Mouse (Mus musculus) ES-E14 (cell line): ENCODE measurements around the gene Usp20. TPM values are rescaled to one million over a fixed set of nuclear protein-coding genes. Genes with fewer than 3 reads are reported as not detected.

Experiments used
- DNase-seq: peaks from one replicate; pipeline ENCODE4 v3.0.0-alpha.2; 2013; ENCODE audit warnings: low read depth, low spot score
- H3K27ac ChIP-seq: 2 replicates; pipeline ENCODE4 v1.5.1; 2012; ENCODE audit warnings: low read depth, mild to moderate bottlenecking, low read length, moderate library complexity, mixed read lengths; ENCODE audit not compliant: poor library complexity, insufficient read depth, severe bottlenecking
- H3K36me3 ChIP-seq: 2 replicates; pipeline ENCODE4 v1.6.1; 2012; ENCODE audit warnings: mild to moderate bottlenecking, low read length, moderate library complexity, mixed read lengths; ENCODE audit not compliant: control insufficient read depth, poor library complexity, insufficient read depth, severe bottlenecking
- H3K4me1 ChIP-seq, 2 experiments: fragments of 150-350 bp in 1 of 2; sonication (generic) in 1 of 2; 2 replicates each; pipeline ENCODE4 v1.6.1; 2012; ENCODE audit warnings: low read length in 2 of 2, mild to moderate bottlenecking in 1 of 2, mixed read lengths in 1 of 2; ENCODE audit not compliant: control insufficient read depth in 2 of 2, insufficient read depth in 2 of 2, poor library complexity in 1 of 2
- H3K4me3 ChIP-seq, 2 experiments: fragments of 150-350 bp in 1 of 2; sonication (generic) in 1 of 2; 2 replicates each; pipeline ENCODE4 v1.5.1; 2012; ENCODE audit warnings: low read length in 2 of 2, low read depth in 1 of 2, mild to moderate bottlenecking in 1 of 2, mixed read lengths in 1 of 2; ENCODE audit not compliant: insufficient read depth in 1 of 2, poor library complexity in 1 of 2, severe bottlenecking in 1 of 2
- H3K9ac ChIP-seq: 2 replicates; pipeline ENCODE4 v1.6.1; 2012; ENCODE audit warnings: low read depth, mild to moderate bottlenecking, low read length, mixed read lengths; ENCODE audit not compliant: poor library complexity, insufficient read depth, severe bottlenecking
- H3K9me3 ChIP-seq: fragments of 150-350 bp; sonication (generic); 2 replicates; pipeline ENCODE4 v1.6.1; 2012; ENCODE audit warnings: low read depth, mild to moderate bottlenecking, low read length; ENCODE audit not compliant: control insufficient read depth, insufficient read depth
- CHD2 ChIP-seq: IDR thresholded peaks from 2 replicates; pipeline ENCODE4 v1.6.1; 2014; ENCODE audit warnings: mild to moderate bottlenecking, low read depth, low read length, inconsistent platforms
- HCFC1 ChIP-seq: IDR thresholded peaks from 2 replicates; pipeline ENCODE4 v1.6.1; 2012; ENCODE audit warnings: low read length, inconsistent platforms, borderline replicate concordance; ENCODE audit not compliant: insufficient read depth
- MAFK ChIP-seq: IDR thresholded peaks from 2 replicates; pipeline ENCODE4 v1.6.1; 2014; ENCODE audit warnings: mild to moderate bottlenecking, low read depth, low read length, inconsistent platforms; ENCODE audit not compliant: insufficient read depth
- ZC3H11A ChIP-seq: IDR thresholded peaks from 2 replicates; pipeline ENCODE4 v1.6.1; 2012; ENCODE audit warnings: low read depth, mild to moderate bottlenecking, inconsistent platforms, low read length, borderline replicate concordance
- ZNF384 ChIP-seq: IDR thresholded peaks from 2 replicates; pipeline ENCODE4 v1.6.1; 2012; ENCODE audit warnings: low read depth, low read length, inconsistent platforms
- in situ Hi-C, 2 experiments: fragments of 600-800 bp; cut with MboI; formaldehyde crosslinking; loops; one replicate each; pipeline ENCODE4 v1.15.1; 2025; ENCODE audit warnings: low sequenced_read_pairs in 2 of 2, inconsistent platforms in 1 of 2; ENCODE audit not compliant: unreplicated experiment in 2 of 2
- total RNA-seq: library from RNA; depleted of rRNA; stranded (reverse); fragments of 300-350 nt; gene quantifications from 2 replicates; pipeline ENCODE4 v1.2.3, GENCODE M21; 2012

Gene Usp20
- total RNA-seq, 1 experiment, result 8.5 TPM

GRCm38 (mm10) chr2:31053426-31053825, 71.3 kb downstream of the Usp20 start:
- TF ChIP-seq ZNF384, result no peak
- TF ChIP-seq MAFK, result no peak
- no peak for TF ChIP-seq CHD2
- no peak for TF ChIP-seq HCFC1
- TF ChIP-seq ZC3H11A, result no peak
- in situ Hi-C loops, result no loop called here
- Histone ChIP-seq H3K4me1 (peaks cover 3% of the 10 kb centered on the region in 2 experiments; a peak in 3 of 4 replicates), H3K9ac (no peak overlapping the region), H3K27ac (no peak overlapping the region), H3K9me3 (no peaks in the 10 kb centered on the region), H3K36me3 (peaks cover 39% of the 10 kb centered on the region), H3K4me3 (no peak overlapping the region)
- no peak for DNase-seq

DNA sequence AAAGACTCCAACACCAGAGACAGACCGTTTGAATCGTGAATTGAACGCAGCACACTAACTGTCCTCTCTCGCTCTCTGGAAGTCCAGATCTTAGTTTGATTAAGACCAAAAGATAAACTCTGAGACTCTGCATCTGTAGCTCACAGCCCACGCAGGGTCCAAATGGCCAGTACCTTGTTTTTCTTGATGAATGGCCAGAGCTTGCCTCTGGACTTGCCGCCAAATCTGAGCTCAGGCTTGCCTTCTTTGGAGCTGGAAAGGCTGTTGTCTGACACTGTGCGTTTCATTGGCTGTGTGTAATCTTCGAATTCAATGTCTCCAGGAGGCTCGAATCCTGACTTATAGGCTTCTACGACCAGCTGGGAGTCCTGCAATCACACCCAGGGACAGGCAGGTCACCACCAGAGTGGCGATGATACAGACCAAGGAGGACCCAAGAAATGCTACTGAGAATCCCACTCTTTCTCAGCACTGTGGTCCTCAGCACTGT, 71.8 kb downstream of the Usp20 start:
- Histone ChIP-seq H3K9me3 (no peaks in the 10 kb centered on the region), H3K27ac (no peak overlapping the region), H3K4me3 (no peak overlapping the region), H3K9ac (no peak overlapping the region), H3K4me1 (peaks cover 3 to 6% of the 10 kb centered on the region in 2 experiments; a peak in 3 of 4 replicates), H3K36me3 (peaks cover 42% of the 10 kb centered on the region)
- no peak for TF ChIP-seq ZNF384
- no peak for TF ChIP-seq CHD2
- TF ChIP-seq HCFC1, result no peak
- TF ChIP-seq MAFK, result no peak
- TF ChIP-seq ZC3H11A, result no peak
- no peak for DNase-seq
- in situ Hi-C loops, result no loop called here

GRCm38 (mm10) chr2:31056070-31056469, 74.0 kb downstream of the Usp20 start:
- peaks cover 39% of the 10 kb centered on the region for H3K36me3 ChIP-seq
- DNase-seq, result no peak
- in situ Hi-C loops, result no loop called here

DNA sequence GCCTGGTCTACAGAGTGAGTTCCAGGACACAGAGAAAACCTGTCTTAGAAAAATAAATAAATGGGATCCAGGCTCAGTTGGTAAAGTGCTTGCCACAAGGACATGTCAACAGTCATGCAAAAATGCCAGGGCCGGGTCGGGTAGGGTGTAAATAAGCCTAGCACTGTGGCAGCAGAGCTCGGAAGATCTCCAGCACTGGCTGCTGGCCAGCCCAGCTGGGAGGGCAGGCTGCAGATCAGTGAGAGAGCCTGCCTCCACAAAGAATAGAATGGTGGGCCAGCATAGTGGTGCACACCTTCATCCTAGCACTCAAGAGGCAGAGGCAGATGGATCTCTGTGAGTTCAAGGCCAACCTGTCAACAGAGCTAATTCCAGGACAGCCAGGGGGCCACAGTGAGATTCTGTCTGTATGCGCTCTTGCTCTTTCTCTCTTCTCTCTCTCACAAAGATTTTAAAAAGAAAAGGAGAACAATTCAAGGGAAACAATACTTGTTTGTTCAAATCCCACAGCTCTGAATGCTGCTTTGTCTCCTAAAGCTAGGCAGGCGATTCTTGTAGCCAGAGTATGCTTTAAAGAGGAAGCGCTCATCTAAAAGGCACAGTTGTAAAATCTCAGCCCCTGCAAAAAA, 75.6 kb downstream of the Usp20 start:
- H3K9me3 ChIP-seq, result no peaks in the 10 kb centered on the region
- peak overlapping the region; percentile 3; the same call in 1 of the 2 replicates for H3K27ac ChIP-seq
- in situ Hi-C loops, result no loop called here
- peaks cover 32% of the 10 kb centered on the region for H3K36me3 ChIP-seq
- no peak overlapping the region for H3K9ac ChIP-seq
- TF ChIP-seq MAFK (no peak), HCFC1 (no peak), CHD2 (no peak), ZNF384 (no peak), ZC3H11A (no peak)
- H3K4me3 ChIP-seq, result no peak overlapping the region
- no peak for DNase-seq
- peaks cover 3 to 13% of the 10 kb centered on the region in 2 experiments for H3K4me1 ChIP-seq

More at GRCm38 (mm10) chr2:31056070-31056469, 74.0 kb downstream of the Usp20 start:
- H3K4me3 ChIP-seq, result no peak overlapping the region
- H3K9ac ChIP-seq, result no peak overlapping the region
- no peak overlapping the region for H3K27ac ChIP-seq
- peaks cover 3 to 8% of the 10 kb centered on the region in 2 experiments; a peak in 3 of 4 replicates for H3K4me1 ChIP-seq
- no peak for TF ChIP-seq ZC3H11A
- no peak for TF ChIP-seq MAFK
- no peak for TF ChIP-seq ZNF384
- TF ChIP-seq CHD2, result no peak
- no peak for TF ChIP-seq HCFC1
- no peaks in the 10 kb centered on the region for H3K9me3 ChIP-seq

GRCm38 (mm10) chr2:31058443-31058842, 76.4 kb downstream of the Usp20 start:
- in situ Hi-C loops, result no loop called here
- Histone ChIP-seq H3K9ac (no peak overlapping the region), H3K36me3 (peaks cover 27% of the 10 kb centered on the region), H3K4me1 (peaks cover 6 to 16% of the 10 kb centered on the region in 2 experiments), H3K4me3 (no peak overlapping the region), H3K9me3 (no peaks in the 10 kb centered on the region), H3K27ac (no peak overlapping the region; the same call in 1 of the 2 replicates)
- DNase-seq, result no peak
- no peak for TF ChIP-seq ZNF384
